Mouse (Mus musculus) thymus, adult 2 months (tissue): Measurements from ENCODE around the gene Gm20388. TPM values are rescaled to one million over a fixed set of nuclear protein-coding genes. Genes with fewer than 3 reads are reported as not detected.

Experiments
- DNase-seq: peaks from one replicate; pipeline ENCODE4 v3.0.0; 2021
- H3K27ac ChIP-seq: fragments of 200-500 bp; 2 replicates; pipeline ENCODE4 v1.5.1; 2012; ENCODE audit warnings: low read length, control low read depth; ENCODE audit not compliant: control insufficient read depth, insufficient read depth
- H3K27me3 ChIP-seq: fragments of 200-500 bp; 2 replicates; pipeline ENCODE4 v1.6.1; 2012; ENCODE audit warnings: mild to moderate bottlenecking, low read length, moderate library complexity, mixed read lengths; ENCODE audit not compliant: control insufficient read depth, insufficient read depth
- H3K36me3 ChIP-seq: fragments of 200-500 bp; 2 replicates; pipeline ENCODE4 v1.6.1; 2012; ENCODE audit warnings: mild to moderate bottlenecking, low read length, moderate library complexity; ENCODE audit not compliant: control insufficient read depth, insufficient read depth
- H3K4me1 ChIP-seq: fragments of 200-500 bp; replicated peaks from 2 replicates; pipeline ENCODE4 v1.6.1; 2012; ENCODE audit warnings: low read length; ENCODE audit not compliant: control insufficient read depth, insufficient read depth
- H3K4me3 ChIP-seq: fragments of 200-500 bp; 2 replicates; pipeline ENCODE4 v1.5.1; 2012; ENCODE audit warnings: mild to moderate bottlenecking, low read length, control low read depth, moderate library complexity; ENCODE audit not compliant: control insufficient read depth, insufficient read depth
- CTCF ChIP-seq: fragments of 200-500 bp; IDR thresholded peaks from 2 replicates; pipeline ENCODE4 v1.5.1; 2012; ENCODE audit warnings: mild to moderate bottlenecking, control low read depth, low read length, moderate library complexity, borderline replicate concordance; ENCODE audit not compliant: control insufficient read depth, poor library complexity, insufficient read depth; ENCODE audit errors: extremely low read depth
- POLR2A ChIP-seq: fragments of 200-500 bp; IDR thresholded peaks from 2 replicates; pipeline ENCODE4 v1.6.1; 2012; ENCODE audit warnings: mild to moderate bottlenecking, low read length, control low read depth, moderate library complexity; ENCODE audit not compliant: control insufficient read depth, poor library complexity, insufficient read depth; ENCODE audit errors: extremely low read depth
- whole genome bisulfite sequencing: fragments of 180-500 bp; shearing (Covaris S2); methylation state at CpG from one replicate; pipeline ENCODE4 v1.1.7; 2018; 5-methylcytosine and 5-hydroxymethylcytosine counted together
- polyA plus RNA-seq: library from polyadenylated mRNA; depleted of rRNA; stranded (reverse); fragments of >200 nt; gene quantifications from 2 replicates; pipeline ENCODE4 v1.2.3, GENCODE M21; 2012

The Gm20388 gene
- polyA plus RNA-seq, 1 experiment: 103 TPM

DNA sequence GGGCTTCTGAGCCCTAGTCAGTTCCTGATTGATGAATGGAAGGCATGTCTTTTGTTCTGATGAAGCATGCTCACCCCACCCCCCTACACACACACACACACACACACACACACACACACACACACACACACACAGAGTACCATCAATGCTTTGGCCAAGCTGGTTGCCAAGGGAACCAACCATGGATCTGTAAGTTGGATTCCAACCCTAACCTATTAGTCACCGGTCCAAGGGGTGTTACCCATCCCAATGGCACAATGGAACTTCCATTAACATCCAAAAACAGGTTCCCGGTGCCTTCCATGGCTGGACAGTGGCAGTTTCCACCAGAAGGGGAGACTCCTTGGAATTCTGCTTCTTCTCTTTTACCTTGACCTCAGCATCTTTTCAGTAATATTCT is 3808.1 kb downstream of the Gm20388 start:
- 97% methylated on average over 2 of the region's 2 CpGs for WGBS
- TF ChIP-seq POLR2A: no peak
- no peak for TF ChIP-seq CTCF
- DNase-seq: no peak
- Histone ChIP-seq H3K27me3 (no peaks in the 10 kb centered on the region; the same call in 1 of the 2 replicates), H3K4me3 (no peak overlapping the region), H3K27ac (no peak overlapping the region), H3K36me3 (no peaks in the 10 kb centered on the region), H3K4me1 (no peaks in the 10 kb centered on the region)

DNA sequence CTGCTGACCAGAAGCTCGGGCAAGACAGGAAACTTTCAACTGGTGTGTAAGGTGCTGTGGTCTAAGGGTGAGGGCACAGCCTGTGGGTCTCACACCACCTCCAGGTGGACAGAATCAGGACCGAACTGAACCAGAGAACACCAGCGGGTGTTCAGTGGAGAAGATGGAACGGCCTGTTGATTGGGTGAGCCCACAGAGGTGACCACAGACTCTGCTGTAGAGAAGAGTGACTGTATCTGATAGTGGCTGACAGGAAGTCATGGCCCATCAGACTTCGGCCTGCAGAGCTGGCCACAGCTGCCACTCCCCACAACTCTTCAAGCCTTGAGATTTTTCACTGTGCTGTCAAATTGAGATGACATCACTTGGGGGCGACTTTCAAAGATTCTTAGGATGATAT is 3808.6 kb downstream of the Gm20388 start:
- 23% methylated on average over 6 of the region's 6 CpGs for WGBS
- no peak overlapping the region for H3K4me3 ChIP-seq

GRCm38 (mm10) chr8:123719811-123720210 is 3809.2 kb downstream of the Gm20388 start:
- TF ChIP-seq POLR2A: no peak
- TF ChIP-seq CTCF: no peak
- no peaks in the 10 kb centered on the region for H3K36me3 ChIP-seq
- no peaks in the 10 kb centered on the region for H3K4me1 ChIP-seq
- no peak overlapping the region for H3K4me3 ChIP-seq
- no peak for DNase-seq
- 59% methylated on average over 5 of the region's 5 CpGs for WGBS
- H3K27me3 ChIP-seq: no peaks in the 10 kb centered on the region; the same call in 1 of the 2 replicates
- no peak overlapping the region for H3K27ac ChIP-seq

More for the DNA sequence above, 3808.6 kb downstream of the Gm20388 start:
- Histone ChIP-seq H3K4me1 (no peaks in the 10 kb centered on the region), H3K27ac (no peak overlapping the region), H3K36me3 (no peaks in the 10 kb centered on the region), H3K27me3 (no peaks in the 10 kb centered on the region; the same call in 1 of the 2 replicates)
- no peak for TF ChIP-seq CTCF
- TF ChIP-seq POLR2A: no peak
- DNase-seq: no peak

DNA sequence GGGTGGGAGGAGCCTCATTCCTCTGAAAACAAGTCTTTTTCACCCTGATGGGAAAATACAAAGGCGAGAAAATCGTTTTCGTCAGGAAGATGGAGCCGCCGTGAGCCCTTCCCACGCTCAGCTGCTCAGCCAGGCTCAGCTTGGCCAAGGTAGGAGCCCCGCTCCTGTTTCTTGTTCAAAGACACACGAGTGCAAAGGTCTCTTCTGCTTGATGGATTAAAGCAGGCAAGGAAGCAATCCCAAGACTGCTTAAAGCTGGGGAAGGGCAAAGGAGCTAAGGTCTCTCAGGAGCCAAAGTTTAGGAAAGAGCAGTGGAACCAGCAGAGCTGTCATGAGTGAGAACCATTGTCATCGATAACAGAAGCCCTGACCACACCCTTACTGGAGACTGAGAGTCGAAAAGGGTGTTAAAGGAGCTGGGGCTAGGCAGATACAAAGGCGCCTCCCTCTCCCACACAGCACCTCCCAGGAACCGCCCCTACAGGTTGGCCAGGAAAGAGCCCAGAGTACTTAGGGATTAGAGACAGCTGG is 3809.9 kb downstream of the Gm20388 start:
- Histone ChIP-seq H3K36me3 (no peaks in the 10 kb centered on the region), H3K27me3 (no peaks in the 10 kb centered on the region; the same call in 1 of the 2 replicates), H3K27ac (no peak overlapping the region), H3K4me3 (no peak overlapping the region), H3K4me1 (no peaks in the 10 kb centered on the region)
- no peak for DNase-seq
- WGBS: 39% methylated on average over 12 of the region's 12 CpGs
- TF ChIP-seq POLR2A (no peak), CTCF (no peak)

DNA sequence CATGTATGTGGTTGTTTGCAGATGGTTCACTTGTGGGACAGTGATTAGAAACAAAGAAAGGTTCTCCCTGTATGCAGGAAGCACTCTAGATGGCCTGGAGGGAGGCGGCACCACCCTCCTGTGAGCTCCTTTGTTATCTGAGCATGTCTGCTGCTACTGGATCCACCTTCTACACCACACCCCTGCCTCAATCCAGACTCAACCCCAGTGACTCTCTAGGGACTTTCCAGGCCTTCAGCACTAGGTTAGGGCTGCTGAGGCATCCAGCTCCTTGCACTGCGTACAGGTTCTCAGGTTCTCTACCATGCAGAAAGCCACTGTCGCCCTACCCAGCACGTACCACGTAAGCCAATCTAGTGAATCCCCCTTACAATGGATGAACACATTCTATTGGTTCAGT is 3811.6 kb downstream of the Gm20388 start:
- WGBS: 94% methylated on average over 5 of the region's 5 CpGs
- H3K27ac ChIP-seq: no peak overlapping the region
- no peak for TF ChIP-seq CTCF
- no peak for TF ChIP-seq POLR2A

GRCm38 (mm10) chr8:123724752-123725151 is 3814.1 kb downstream of the Gm20388 start:
- no peaks in the 10 kb centered on the region; the same call in 1 of the 2 replicates for H3K27me3 ChIP-seq
- H3K36me3 ChIP-seq: no peaks in the 10 kb centered on the region
- 96% methylated on average over 10 of the region's 10 CpGs for WGBS
- no peak overlapping the region for H3K27ac ChIP-seq
- TF ChIP-seq CTCF (no peak), POLR2A (no peak)
- no peak for DNase-seq
- no peak overlapping the region for H3K4me3 ChIP-seq
- H3K4me1 ChIP-seq: no peaks in the 10 kb centered on the region

More for the DNA sequence above, 3811.6 kb downstream of the Gm20388 start:
- Histone ChIP-seq H3K36me3 (no peaks in the 10 kb centered on the region), H3K4me1 (no peaks in the 10 kb centered on the region), H3K4me3 (no peak overlapping the region), H3K27me3 (no peaks in the 10 kb centered on the region; the same call in 1 of the 2 replicates)
- no peak for DNase-seq

GRCm38 (mm10) chr8:123725261-123725660 is 3814.6 kb downstream of the Gm20388 start:
- no peak for TF ChIP-seq CTCF
- no peak for TF ChIP-seq POLR2A
- 85% methylated on average over 7 of the region's 7 CpGs for WGBS
- Histone ChIP-seq H3K27ac (no peak overlapping the region), H3K4me3 (no peak overlapping the region), H3K36me3 (no peaks in the 10 kb centered on the region), H3K4me1 (no peaks in the 10 kb centered on the region), H3K27me3 (no peaks in the 10 kb centered on the region)
- no peak for DNase-seq
